Mouse (Mus musculus): ENCODE data around the gene Ergic1.

Ergic1 gene

DNA sequence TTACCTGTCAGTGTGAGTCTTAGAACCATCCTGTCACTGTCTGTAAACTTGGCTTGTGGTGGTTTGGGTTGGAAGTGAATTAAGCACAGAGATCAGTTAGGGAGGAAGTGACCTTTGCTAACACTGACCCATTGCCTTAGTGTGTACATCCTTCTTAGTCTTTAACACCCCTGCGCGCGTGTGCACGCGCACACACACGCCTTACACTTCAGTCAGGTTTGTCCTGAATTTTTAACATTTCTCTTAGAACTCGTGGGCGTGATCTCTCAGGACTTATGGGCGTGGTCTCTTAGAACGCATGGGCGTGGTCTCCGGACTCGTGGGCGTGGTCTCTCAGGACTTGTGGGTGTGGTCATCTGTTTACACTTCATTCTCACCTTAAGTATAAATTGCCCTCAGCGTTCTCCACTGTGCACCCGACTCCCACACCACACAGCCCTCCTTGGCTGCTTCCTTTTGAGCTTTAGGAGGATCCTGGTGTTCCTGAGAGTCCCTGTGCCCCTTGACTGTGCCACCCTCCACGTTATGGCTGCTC is 39.7 kb downstream of the Ergic1 start:
- no peak for DNase-seq (ENCODE audit: low spot score in 2 of 2)

DNA sequence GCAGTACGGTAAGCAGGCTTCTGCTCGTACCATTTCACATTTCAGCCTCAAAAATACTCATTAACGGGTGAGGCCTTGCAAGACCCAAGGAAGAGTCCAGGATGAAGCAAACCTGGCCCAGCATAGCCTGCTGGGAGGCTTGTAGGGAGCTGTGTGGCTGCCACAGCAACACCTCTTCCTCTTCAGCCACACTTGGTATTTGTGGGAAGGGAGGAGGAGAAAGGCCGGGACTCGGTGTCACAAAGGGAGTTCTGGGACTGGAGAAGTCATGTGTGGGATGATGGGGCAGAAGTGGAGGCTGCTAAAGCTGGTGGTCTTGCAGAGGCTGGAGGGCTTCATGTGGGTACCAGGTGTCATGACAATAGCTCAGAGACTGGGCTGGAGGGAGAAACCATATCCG is 40.2 kb downstream of the Ergic1 start:
- DNase-seq (ENCODE audit: low spot score in 2 of 2), result no peak

GRCm38 (mm10) chr17:26601926-26602325 is 40.6 kb downstream of the Ergic1 start:
- no peak for DNase-seq (ENCODE audit: low spot score in 2 of 2)

GRCm38 (mm10) chr17:26602371-26602885 is 41.1 kb downstream of the Ergic1 start:
- peak in 1 of 2 experiments; percentile 44 for DNase-seq (ENCODE audit: low spot score in 2 of 2)

DNA sequence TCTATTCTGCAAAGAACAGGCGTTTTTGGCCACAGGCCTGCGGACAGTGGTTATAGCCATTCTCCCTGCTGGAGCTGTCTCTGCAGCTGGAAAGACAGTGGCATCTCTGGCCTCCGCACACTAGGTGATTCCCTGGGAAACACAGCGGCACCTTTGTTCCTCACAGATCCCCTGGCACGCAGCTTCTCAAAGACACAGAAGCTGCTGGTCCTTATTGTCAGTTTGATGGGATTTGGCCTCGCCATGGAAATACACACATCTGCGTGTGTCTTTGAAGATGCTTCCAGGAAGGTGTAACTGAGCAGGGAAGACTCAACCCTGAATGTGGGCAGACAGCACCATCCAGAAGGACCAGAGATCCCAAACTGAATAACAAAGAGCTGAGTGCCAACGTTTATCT is 42.0 kb downstream of the Ergic1 start:
- no peak for DNase-seq (ENCODE audit: low spot score in 2 of 2)

DNA sequence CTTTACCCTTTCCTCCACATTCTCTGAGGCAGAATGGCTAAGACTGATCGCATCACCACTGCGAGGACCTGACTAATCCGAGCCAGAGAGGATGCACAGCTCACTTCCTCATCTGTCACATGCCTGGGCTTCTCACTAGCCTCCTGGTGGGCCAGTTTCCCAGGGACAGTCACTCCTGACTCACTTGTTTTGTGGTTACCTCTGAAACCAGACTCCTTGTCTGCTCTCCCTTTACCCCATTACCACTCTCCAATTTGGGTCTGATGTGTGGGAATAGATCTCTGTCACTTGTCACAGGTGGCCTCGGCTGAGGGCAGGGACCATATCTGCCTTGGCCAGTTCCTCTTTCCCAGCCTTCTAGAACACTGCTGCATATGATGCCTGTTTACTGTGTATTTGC is 44.3 kb downstream of the Ergic1 start:
- DNase-seq (ENCODE audit: low spot score in 2 of 2), result no peak

GRCm38 (mm10) chr17:26606516-26606915 is 45.2 kb downstream of the Ergic1 start:
- no peak for DNase-seq (ENCODE audit: low spot score in 2 of 2)

DNA sequence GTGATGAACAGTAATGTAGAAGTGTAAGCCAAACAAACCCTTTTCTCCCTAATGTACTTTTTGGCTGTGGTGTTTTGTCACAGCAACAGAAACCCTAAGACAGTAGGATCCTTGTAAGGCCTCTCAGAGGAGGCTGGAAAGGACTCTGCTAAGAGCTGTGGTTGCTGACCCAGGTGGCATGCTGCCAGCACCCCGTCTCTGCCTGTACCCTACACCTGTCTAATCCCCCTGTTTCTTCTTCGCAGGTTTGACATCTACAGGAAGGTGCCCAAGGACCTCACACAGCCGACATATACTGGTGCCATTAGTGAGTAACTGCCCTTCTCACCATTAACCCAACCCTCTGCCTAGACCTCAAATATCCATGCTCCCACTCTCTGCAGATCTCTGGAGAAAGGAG is 47.1 kb downstream of the Ergic1 start:
- DNase-seq (ENCODE audit: low spot score in 2 of 2), result no peak

DNA sequence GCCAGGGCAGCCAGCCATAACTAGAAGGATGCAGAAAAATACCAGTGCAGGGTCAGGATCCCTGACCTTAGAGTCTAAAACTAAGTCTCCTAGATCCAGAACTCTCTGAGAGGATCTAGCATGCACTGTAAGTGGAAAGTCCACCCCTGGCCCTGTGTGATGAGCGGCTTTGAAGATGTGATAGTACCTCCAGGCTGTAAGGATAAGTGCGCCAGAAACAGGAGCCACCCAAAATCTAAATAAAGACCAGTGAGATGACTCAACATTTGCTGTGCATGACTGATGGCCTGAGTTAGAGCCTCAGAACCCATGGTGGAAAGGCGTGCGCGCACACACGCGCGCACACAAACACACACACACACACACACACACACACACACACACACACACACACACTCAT is 47.6 kb downstream of the Ergic1 start:
- DNase-seq (ENCODE audit: low spot score in 2 of 2), result no peak

GRCm38 (mm10) chr17:26609820-26610219 is 48.5 kb downstream of the Ergic1 start:
- DNase-seq (ENCODE audit: low spot score in 2 of 2), result peak; percentile 78 to 80

DNA sequence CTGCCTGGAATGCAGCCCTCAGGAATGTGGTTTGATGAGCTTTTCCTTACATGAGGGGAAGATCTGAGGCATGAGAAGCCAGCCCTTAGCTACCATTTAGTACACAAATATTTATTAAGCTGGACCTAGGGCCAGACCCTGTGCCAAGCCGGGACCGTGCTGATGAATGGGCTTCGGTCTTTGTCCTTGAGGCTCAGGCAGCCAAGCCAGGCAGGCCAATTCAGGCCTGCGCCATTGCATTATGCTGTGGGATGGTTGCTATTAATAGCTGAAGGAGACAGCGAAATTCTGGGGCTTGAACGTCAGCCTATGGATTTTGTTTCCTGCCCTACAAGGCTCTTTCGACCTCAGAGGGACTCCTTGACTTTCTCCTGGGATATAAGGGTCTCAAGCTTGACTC is 50.0 kb downstream of the Ergic1 start:
- no peak for DNase-seq (ENCODE audit: low spot score in 2 of 2)

- no peak for DNase-seq (ENCODE audit: low spot score in 2 of 2)
Measured at GRCm38 (mm10) chr17:26611918-26612317, 50.6 kb downstream of the Ergic1 start.

- DNase-seq (ENCODE audit: low spot score in 2 of 2), result no peak
Measured at GRCm38 (mm10) chr17:26614286-26614685, 53.0 kb downstream of the Ergic1 start.

- DNase-seq (ENCODE audit: low spot score in 2 of 2), result no peak
Measured at GRCm38 (mm10) chr17:26614708-26615486, 53.6 kb downstream of the Ergic1 start.

GRCm38 (mm10) chr17:26616696-26617095 is 55.4 kb downstream of the Ergic1 start:
- no peak for DNase-seq (ENCODE audit: low spot score in 2 of 2)

- DNase-seq (ENCODE audit: low spot score in 2 of 2), result no peak
Measured at GRCm38 (mm10) chr17:26618498-26618897, 57.2 kb downstream of the Ergic1 start.

DNA sequence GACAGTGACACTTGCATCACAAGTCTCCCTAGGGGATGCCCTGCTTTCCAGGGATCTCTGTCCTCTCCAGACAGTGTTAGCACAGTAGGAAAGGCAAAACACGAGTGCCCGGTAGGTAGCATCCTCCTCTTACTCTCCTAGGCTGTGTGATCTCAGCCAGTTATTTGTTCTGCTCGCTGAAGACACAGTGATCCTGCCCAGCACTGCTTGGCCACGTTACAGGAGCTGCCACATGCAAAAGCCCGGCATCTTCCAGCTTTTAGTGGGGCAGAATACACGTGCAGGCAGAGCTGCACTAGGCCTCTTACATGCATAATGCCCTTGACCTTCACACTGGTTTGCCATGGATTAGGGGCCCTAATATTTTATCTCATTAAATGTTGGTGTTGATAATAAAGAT is 58.3 kb downstream of the Ergic1 start:
- DNase-seq (ENCODE audit: low spot score in 2 of 2), result no peak

DNA sequence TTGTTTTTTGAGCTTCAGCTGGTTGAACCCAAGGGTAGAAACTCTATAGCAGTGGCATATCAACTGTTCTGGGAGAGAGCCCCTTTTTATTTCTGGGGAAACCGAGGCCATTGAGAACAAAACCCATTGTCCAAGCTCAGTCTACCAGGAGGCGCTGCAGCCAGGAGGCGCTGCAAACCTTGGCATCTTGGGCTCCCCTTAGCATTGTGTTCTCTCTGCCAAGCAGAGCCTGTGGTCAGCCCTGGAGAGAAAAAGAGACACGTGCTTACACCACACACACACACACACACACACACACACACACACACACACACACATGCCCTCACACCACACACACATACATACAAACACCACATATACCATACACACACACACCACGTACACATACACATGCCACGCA is 59.0 kb downstream of the Ergic1 start:
- no peak for DNase-seq (ENCODE audit: low spot score in 2 of 2)

DNA sequence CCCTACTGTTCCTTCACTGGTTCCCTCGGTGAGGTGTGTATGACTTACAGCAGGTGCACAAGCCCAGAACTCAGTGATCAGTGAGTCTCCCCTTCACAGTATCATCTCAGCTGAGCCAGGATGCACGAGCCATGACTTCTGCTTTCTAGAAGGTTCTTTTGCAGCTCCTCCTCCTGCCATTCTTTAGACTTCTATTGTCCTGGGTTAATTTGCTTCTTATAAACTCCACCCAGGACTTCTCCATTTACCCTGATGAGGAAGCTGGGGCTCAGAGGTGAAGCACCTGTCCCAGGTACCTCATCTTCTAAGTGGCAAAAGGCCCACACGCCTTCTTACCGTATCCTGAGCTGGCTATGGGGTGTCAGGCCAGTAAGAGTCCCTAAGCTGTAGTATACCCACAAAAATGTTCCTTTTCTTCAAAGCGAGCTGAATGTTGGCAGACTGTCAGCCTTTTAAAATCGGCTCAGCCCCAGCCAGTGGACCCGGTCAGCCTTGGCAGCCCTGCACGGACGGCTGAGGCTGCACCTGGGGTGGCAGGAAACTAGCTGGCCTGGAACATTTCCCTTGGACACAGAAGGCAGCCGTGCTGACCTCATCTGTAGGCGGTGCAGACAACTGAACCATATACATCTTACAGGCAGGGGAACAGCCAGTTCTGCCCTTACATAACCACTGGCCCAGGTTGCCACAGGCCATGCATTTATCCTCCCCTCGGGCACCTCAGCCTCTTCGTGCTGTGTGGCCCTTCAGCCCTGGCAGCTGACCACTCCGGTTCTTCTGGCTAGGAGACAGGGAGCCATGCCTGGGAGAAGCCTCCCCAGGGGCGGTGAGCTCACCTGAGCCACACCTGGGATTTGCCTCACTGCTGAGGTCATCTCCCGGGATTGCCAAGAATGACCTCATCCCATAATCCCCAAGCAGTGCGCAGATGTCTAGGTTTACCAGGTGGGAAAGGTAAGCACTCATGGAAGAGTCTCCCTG is 59.8 kb downstream of the Ergic1 start:
- DNase-seq (ENCODE audit: low spot score in 2 of 2), result peak in 1 of 2 experiments; percentile 76

DNA sequence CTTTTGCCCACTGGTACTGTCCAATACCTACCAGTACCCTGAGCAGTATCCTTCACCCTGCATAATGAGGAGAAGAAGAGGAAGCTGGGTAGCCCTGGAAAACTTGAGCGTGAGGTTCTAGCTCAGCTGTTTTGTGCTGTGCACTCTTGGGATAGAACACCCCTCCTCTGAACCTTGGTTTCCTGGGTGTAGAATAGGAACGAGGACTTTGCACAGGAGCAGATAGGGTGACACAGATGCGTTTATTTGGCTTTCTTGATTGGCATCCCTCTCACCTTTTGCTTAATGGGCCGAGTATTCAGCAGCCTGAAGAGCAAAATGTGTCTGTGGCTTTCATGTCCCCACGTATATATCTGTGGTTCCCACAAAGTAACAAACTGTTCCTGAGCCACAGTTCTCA is 60.6 kb downstream of the Ergic1 start:
- DNase-seq (ENCODE audit: low spot score in 2 of 2), result no peak

DNA sequence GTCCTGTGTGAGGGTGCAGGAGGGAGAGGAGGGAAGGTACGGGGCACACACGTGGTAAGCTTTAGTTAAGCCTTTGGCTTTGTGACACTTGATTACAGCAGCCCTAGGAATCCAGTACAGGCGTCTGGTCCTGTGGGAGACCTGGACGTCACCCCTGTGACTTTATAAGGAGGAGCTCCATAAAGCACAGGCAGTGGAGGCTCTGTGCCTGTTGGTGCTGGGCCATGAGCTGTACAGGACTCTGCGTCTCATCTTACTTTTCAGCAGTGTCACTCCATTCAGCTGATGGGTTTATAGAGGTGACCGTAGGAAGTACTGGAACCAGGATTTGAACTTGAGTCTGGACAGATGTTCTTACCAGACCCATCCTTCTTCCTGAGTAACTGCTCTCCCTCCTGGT is 62.7 kb downstream of the Ergic1 start:
- DNase-seq (ENCODE audit: low spot score in 2 of 2), result no peak

- no peak for DNase-seq (ENCODE audit: low spot score in 2 of 2)
Measured at GRCm38 (mm10) chr17:26624999-26625398, 63.7 kb downstream of the Ergic1 start.

All from right cerebral cortex, postnatal 36 days (tissue).